1 mouse cellular context compared by ENCODE assay signal in the genomic region with DNA sequence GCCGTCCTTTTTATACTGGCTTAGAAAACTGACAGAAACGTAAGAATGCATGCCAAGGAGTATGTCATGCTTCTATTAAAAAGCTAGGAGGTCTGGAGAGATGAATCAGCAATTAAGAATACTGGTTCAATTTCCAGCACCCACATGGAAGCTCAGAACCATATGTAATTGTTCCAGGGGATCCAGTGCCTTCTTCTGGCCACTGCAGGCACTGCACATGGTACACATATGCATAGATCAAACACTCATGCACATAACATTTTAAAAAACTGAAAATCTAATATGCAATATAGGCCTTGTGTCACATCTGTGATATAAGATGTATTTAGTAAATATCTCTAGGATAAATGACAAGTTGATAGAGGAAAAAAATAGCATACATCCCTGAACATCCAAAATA.
TF ChIP-seq lines count a peak whose summit lies in the region.

No protein-coding gene starts in this region.

TF ChIP-seq in CH12.LX, 34 proteins besides CTCF, POLR2A, EP300 and RAD21:
- TF ChIP-seq SMC3 (IDR thresholded peaks at IDR 0.05; ENCODE audit: low read depth, low read length) (peak; percentile 40), ZC3H11A (IDR thresholded peaks at IDR 0.05; ENCODE audit: low read depth, low read length) (no peak)
